Mouse (Mus musculus): ENCODE data around the gene Wscd2.

DNA sequence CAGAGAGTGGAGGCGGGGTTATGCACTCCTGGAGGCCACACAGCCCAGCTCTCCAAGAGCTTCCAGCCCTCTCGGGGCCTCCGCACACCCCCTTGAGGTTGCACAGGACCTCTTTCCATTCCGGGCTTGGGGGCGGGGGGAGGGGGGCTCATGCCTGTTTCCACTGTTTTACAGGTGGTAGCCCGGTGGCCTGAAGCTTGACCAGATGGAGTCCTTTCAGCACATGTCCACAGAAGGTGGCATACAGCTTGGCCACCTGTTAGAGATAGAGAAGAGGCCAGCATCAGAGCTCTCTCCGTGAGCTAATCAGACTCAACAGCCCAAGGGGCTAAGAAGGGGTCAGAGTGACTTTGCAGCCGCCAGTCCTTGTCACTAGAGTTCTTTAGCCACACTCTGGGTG, 60.1 kb downstream of the Wscd2 start:
- TF ChIP-seq POLR2A (IDR thresholded peaks at IDR 0.05; ENCODE audit: insufficient read depth, low read depth, low read length) (no peak), EP300 (IDR thresholded peaks at IDR 0.05; ENCODE audit: insufficient read depth, low read depth, low read length) (no peak), CTCF (IDR thresholded peaks at IDR 0.05) (no peak)

All from heart, adult 2 months (tissue).